Mouse (Mus musculus): ENCODE measurements around the gene Smg9. TPM values are rescaled to one million over a fixed set of nuclear protein-coding genes. Genes with fewer than 3 reads are reported as not detected.

Smg9 gene
- total and polyA plus RNA-seq, 3 experiments: 54.6 to 95.3 TPM; not detected in 1

GRCm38 (mm10) chr7:24437981-24438380 is 38.6 kb downstream of the Smg9 start:
- H3K9ac ChIP-seq (ENCODE audit: control insufficient read depth, low read depth, low read length, poor library complexity, severe bottlenecking): no peak overlapping the region
- no peaks in the 10 kb centered on the region for H3K9me3 ChIP-seq (replicated peaks; ENCODE audit: insufficient read depth, low read length)
- no peaks in the 10 kb centered on the region for H3K27me3 ChIP-seq (ENCODE audit: control insufficient read depth in 1 of 2, insufficient read depth in 2 of 2, low read length in 2 of 2)
- TF ChIP-seq GATA1 (IDR thresholded peaks at IDR 0.05; ENCODE audit: low read depth, low read length): no peak
- TF ChIP-seq RCOR1 (IDR thresholded peaks at IDR 0.05; ENCODE audit: low read depth, low read length): no peak
- TF ChIP-seq JUND (IDR thresholded peaks at IDR 0.05; ENCODE audit: low read depth, low read length): no peak
- TF ChIP-seq GABPA (IDR thresholded peaks at IDR 0.05; ENCODE audit: low read depth, low read length): no peak
- no peak for TF ChIP-seq CHD2 (IDR thresholded peaks at IDR 0.05; ENCODE audit: low read length)
- no peak for TF ChIP-seq MYC (IDR thresholded peaks at IDR 0.05; ENCODE audit: low read depth, low read length)
- no peak for TF ChIP-seq NRF1 (IDR thresholded peaks at IDR 0.05; ENCODE audit: insufficient read depth, low read depth, low read length, poor library complexity, severe bottlenecking)
- TF ChIP-seq E2F4 (IDR thresholded peaks at IDR 0.05; ENCODE audit: borderline replicate concordance, low read depth, low read length): no peak
- TF ChIP-seq CHD1 (IDR thresholded peaks at IDR 0.05; ENCODE audit: low read depth, low read length): no peak
- TF ChIP-seq TCF12 (IDR thresholded peaks at IDR 0.05; ENCODE audit: low read depth, low read length): no peak
- no peak for TF ChIP-seq ETS1 (IDR thresholded peaks at IDR 0.05; ENCODE audit: low read depth, low read length)
- TF ChIP-seq ZC3H11A (IDR thresholded peaks at IDR 0.05; ENCODE audit: low read depth, low read length): no peak
- TF ChIP-seq MYB (IDR thresholded peaks at IDR 0.05; ENCODE audit: low read depth, low read length): no peak
- TF ChIP-seq POLR2AphosphoS5 (IDR thresholded peaks at IDR 0.05; ENCODE audit: borderline replicate concordance, low read depth, low read length): no peak
- TF ChIP-seq SMC3 (IDR thresholded peaks at IDR 0.05; ENCODE audit: low read depth, low read length): no peak
- no peak for TF ChIP-seq TAL1 (IDR thresholded peaks at IDR 0.05; ENCODE audit: low read length)
- no peak for TF ChIP-seq SIN3A (IDR thresholded peaks at IDR 0.05; ENCODE audit: low read length)
- no peak for TF ChIP-seq ZKSCAN1 (IDR thresholded peaks at IDR 0.05; ENCODE audit: low read depth, low read length)
- no peak for TF ChIP-seq UBTF (IDR thresholded peaks at IDR 0.05; ENCODE audit: borderline replicate concordance, insufficient read depth, low read depth, low read length)
- H3K4me3 ChIP-seq (ENCODE audit: control insufficient read depth in 1 of 2, insufficient read depth in 1 of 2, low read depth in 2 of 2, low read length in 2 of 2): no peak overlapping the region
- no peak for DNase-seq (ENCODE audit: low read depth, low spot score)
- no peaks in the 10 kb centered on the region for H3K79me2 ChIP-seq (ENCODE audit: control insufficient read depth, insufficient read depth, low read length, poor library complexity)
- H3K4me1 ChIP-seq (ENCODE audit: control insufficient read depth in 1 of 2, insufficient read depth in 2 of 2, low read length in 2 of 2): peaks cover 0 to 8% of the 10 kb centered on the region in 2 experiments; a peak in 3 of 4 replicates
- H3K27ac ChIP-seq (ENCODE audit: control insufficient read depth, low read depth, low read length): no peak overlapping the region
- peaks cover 0 to 7% of the 10 kb centered on the region in 2 experiments; a peak in 2 of 4 replicates for H3K36me3 ChIP-seq (ENCODE audit: control insufficient read depth in 1 of 2, insufficient read depth in 2 of 2, low read length in 2 of 2)

GRCm38 (mm10) chr7:24439191-24439590 is 39.8 kb downstream of the Smg9 start:
- no peak for DNase-seq (ENCODE audit: low read depth, low spot score)
- Histone ChIP-seq H3K27me3 (ENCODE audit: control insufficient read depth in 1 of 2, insufficient read depth in 2 of 2, low read length in 2 of 2) (no peaks in the 10 kb centered on the region), H3K4me1 (ENCODE audit: control insufficient read depth in 1 of 2, insufficient read depth in 2 of 2, low read length in 2 of 2) (peaks cover 0 to 8% of the 10 kb centered on the region in 2 experiments; a peak in 3 of 4 replicates), H3K79me2 (ENCODE audit: control insufficient read depth, insufficient read depth, low read length, poor library complexity) (no peaks in the 10 kb centered on the region), H3K36me3 (ENCODE audit: control insufficient read depth in 1 of 2, insufficient read depth in 2 of 2, low read length in 2 of 2) (peaks cover 0 to 7% of the 10 kb centered on the region in 2 experiments; a peak in 2 of 4 replicates), H3K9me3 (replicated peaks; ENCODE audit: insufficient read depth, low read length) (no peaks in the 10 kb centered on the region), H3K9ac (ENCODE audit: control insufficient read depth, low read depth, low read length, poor library complexity, severe bottlenecking) (no peak overlapping the region), H3K4me3 (ENCODE audit: control insufficient read depth in 1 of 2, insufficient read depth in 1 of 2, low read depth in 2 of 2, low read length in 2 of 2) (no peak overlapping the region), H3K27ac (ENCODE audit: control insufficient read depth, low read depth, low read length) (no peak overlapping the region)
- TF ChIP-seq ETS1 (IDR thresholded peaks at IDR 0.05; ENCODE audit: low read depth, low read length): no peak
- no peak for TF ChIP-seq POLR2A (IDR thresholded peaks at IDR 0.05; ENCODE audit: control insufficient read depth in 1 of 2, insufficient read depth in 1 of 2, low read depth in 1 of 2, low read length in 2 of 2, poor library complexity in 1 of 2)
- no peak for TF ChIP-seq JUND (IDR thresholded peaks at IDR 0.05; ENCODE audit: low read depth, low read length)
- TF ChIP-seq GATA1 (IDR thresholded peaks at IDR 0.05; ENCODE audit: low read depth, low read length): no peak
- TF ChIP-seq NRF1 (IDR thresholded peaks at IDR 0.05; ENCODE audit: insufficient read depth, low read depth, low read length, poor library complexity, severe bottlenecking): no peak
- TF ChIP-seq MYB (IDR thresholded peaks at IDR 0.05; ENCODE audit: low read depth, low read length): no peak
- no peak for TF ChIP-seq TBP (IDR thresholded peaks at IDR 0.05; ENCODE audit: low read depth, low read length)
- TF ChIP-seq RAD21 (IDR thresholded peaks at IDR 0.05; ENCODE audit: low read depth, low read length): no peak
- no peak for TF ChIP-seq HCFC1 (IDR thresholded peaks at IDR 0.05; ENCODE audit: low read depth, low read length)
- no peak for TF ChIP-seq CTCF (IDR thresholded peaks at IDR 0.05 in 2 of 3, conservative IDR thresholded peaks at IDR 0.05 in 1 of 3; ENCODE audit: control insufficient read depth in 1 of 3, insufficient read depth in 1 of 3, low read depth in 2 of 3, low read length in 3 of 3, poor library complexity in 1 of 3, severe bottlenecking in 1 of 3)
